Mouse (Mus musculus) midbrain, embryonic 11.5 days (tissue): Measurements from ENCODE around the gene Tgfbrap1. TPM values are rescaled to one million over a fixed set of nuclear protein-coding genes. Genes with fewer than 3 reads are reported as not detected.
A peak's percentile ranks its signal among the peaks of the same experiment; 100 is the strongest.

Source experiments
- ATAC-seq: fragments of 200-750 bp; cut with Nextera tagmentation; 2 replicates; pipeline ENCODE4 v1.8.0; 2017; ENCODE audit warnings: moderate TSS enrichment, moderate library complexity; ENCODE audit not compliant: low FRiP score
- DNase-seq: peaks from one replicate; pipeline ENCODE4 v3.0.0; 2015; ENCODE audit warnings: low spot score; ENCODE audit errors: missing footprints
- H3K27ac ChIP-seq: fragments of 300-500 bp; sonication (generic); 2 replicates; pipeline ENCODE4 v1.5.1; 2014; ENCODE audit warnings: low read depth, low read length
- H3K27me3 ChIP-seq: fragments of 300-500 bp; sonication (generic); 2 replicates; pipeline ENCODE4 v1.6.1; 2014; ENCODE audit warnings: mild to moderate bottlenecking, low read length, moderate library complexity, mixed read lengths; ENCODE audit not compliant: control insufficient read depth, insufficient read depth
- H3K36me3 ChIP-seq: fragments of 300-500 bp; sonication (generic); 2 replicates; pipeline ENCODE4 v1.6.1; 2014; ENCODE audit warnings: mild to moderate bottlenecking, low read length, moderate library complexity, mixed read lengths; ENCODE audit not compliant: control insufficient read depth, insufficient read depth
- H3K4me1 ChIP-seq: fragments of 300-500 bp; sonication (generic); 2 replicates; pipeline ENCODE4 v1.6.1; 2014; ENCODE audit warnings: low read length; ENCODE audit not compliant: control insufficient read depth, insufficient read depth
- H3K4me2 ChIP-seq: fragments of 300-500 bp; sonication (generic); 2 replicates; pipeline ENCODE4 v1.6.1; 2014; ENCODE audit warnings: mild to moderate bottlenecking, moderate library complexity
- H3K4me3 ChIP-seq: fragments of 300-500 bp; sonication (generic); 2 replicates; pipeline ENCODE4 v1.5.1; 2014; ENCODE audit warnings: low read depth, low read length
- H3K9ac ChIP-seq: fragments of 300-500 bp; sonication (generic); 2 replicates; pipeline ENCODE4 v1.6.1; 2014; ENCODE audit warnings: low read length
- H3K9me3 ChIP-seq: fragments of 300-500 bp; sonication (generic); 2 replicates; pipeline ENCODE4 v1.6.1; 2016; ENCODE audit warnings: low read length; ENCODE audit not compliant: control insufficient read depth
- WGBS: fragments of 180-500 bp; shearing (Covaris S2); extraction: QIAGEN DNeasy Blood & Tissue Kit; methylation state at CpG from one replicate; pipeline ENCODE4 v1.1.7; 2014; 5-methylcytosine and 5-hydroxymethylcytosine counted together
- polyA plus RNA-seq: library from polyadenylated mRNA; unstranded; fragments of >200 nt; fragmentation: Nextera tagmentation; extraction: Ambion mirVana; gene quantifications from 2 replicates; pipeline ENCODE4 v1.2.1, GENCODE M21; 2014

Tgfbrap1 gene
- polyA plus RNA-seq, 1 experiment from 2014 or later = 13.8 TPM

GRCm38 (mm10) chr1:43124726-43125125 lies 26.3 kb upstream of the Tgfbrap1 start:
- Histone ChIP-seq H3K9ac (no peak overlapping the region), H3K9me3 (no peaks in the 10 kb centered on the region), H3K4me1 (no peaks in the 10 kb centered on the region), H3K4me3 (no peak overlapping the region), H3K27ac (no peak overlapping the region), H3K27me3 (no peaks in the 10 kb centered on the region), H3K4me2 (no peak overlapping the region), H3K36me3 (no peaks in the 10 kb centered on the region)
- ATAC-seq = no peak
- 84% methylated on average over 4 of the region's 4 CpGs for WGBS
- DNase-seq = no peak

GRCm38 (mm10) chr1:43122616-43123015 lies 24.2 kb upstream of the Tgfbrap1 start:
- H3K4me2 ChIP-seq = no peak overlapping the region
- ATAC-seq = no peak

DNA sequence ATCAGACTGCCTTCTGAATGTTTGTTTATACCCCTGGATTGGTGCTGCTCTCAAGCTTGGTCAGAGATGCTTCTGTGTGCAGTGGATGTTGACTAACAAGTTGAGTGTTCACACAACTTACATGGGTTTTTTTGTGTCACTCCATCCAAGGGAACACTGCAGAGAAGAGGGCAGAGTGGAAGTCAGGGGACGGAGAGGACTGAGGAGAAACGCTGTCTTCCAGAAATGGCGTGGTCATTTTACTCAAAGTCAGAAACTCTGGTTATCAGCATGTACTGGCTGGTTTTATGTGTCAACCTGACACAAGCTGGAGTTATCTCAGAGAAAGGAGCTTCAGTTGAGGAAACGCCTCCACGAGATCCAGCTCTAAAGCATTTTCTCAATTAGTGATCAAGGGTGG lies 22.5 kb upstream of the Tgfbrap1 start:
- DNase-seq = no peak
- no peak for ATAC-seq
- Histone ChIP-seq H3K27ac (no peak overlapping the region), H3K27me3 (no peaks in the 10 kb centered on the region), H3K4me2 (no peak overlapping the region), H3K36me3 (peaks cover 12% of the 10 kb centered on the region), H3K4me3 (no peak overlapping the region), H3K4me1 (no peaks in the 10 kb centered on the region), H3K9me3 (no peaks in the 10 kb centered on the region), H3K9ac (no peak overlapping the region)
- over 99% methylated on average over 5 of the region's 5 CpGs for WGBS

More at GRCm38 (mm10) chr1:43122616-43123015, 24.2 kb upstream of the Tgfbrap1 start:
- 93% methylated on average over 2 of the region's 2 CpGs for WGBS
- H3K27me3 ChIP-seq = no peaks in the 10 kb centered on the region
- H3K4me3 ChIP-seq = no peak overlapping the region
- peaks cover 4% of the 10 kb centered on the region; the same call in 1 of the 2 replicates for H3K36me3 ChIP-seq
- no peak for DNase-seq
- H3K4me1 ChIP-seq = no peaks in the 10 kb centered on the region
- no peaks in the 10 kb centered on the region for H3K9me3 ChIP-seq
- no peak overlapping the region for H3K27ac ChIP-seq
- H3K9ac ChIP-seq = no peak overlapping the region

DNA sequence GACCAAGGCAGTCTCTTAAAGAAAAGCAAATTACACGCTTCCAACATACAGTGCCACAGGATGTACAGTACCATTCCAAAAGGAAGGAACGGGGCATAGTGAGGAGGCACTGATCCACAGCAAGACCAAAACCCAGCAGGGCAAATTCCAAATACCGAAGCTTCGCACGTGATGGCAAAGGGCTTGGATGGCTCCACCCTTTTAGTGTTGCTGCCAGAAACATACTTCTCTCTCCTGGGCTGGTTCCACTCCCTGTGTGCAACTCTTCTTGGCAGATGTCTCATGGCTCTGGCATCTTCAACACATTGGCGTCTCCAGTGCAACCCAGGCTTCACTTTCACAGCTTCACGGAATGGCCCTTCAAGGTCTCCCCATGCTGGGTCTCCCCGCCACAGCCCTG lies 19.0 kb upstream of the Tgfbrap1 start:
- WGBS = 94% methylated on average over 8 of the region's 8 CpGs
- no peak for ATAC-seq

GRCm38 (mm10) chr1:43112882-43113281 lies 14.4 kb upstream of the Tgfbrap1 start:
- Histone ChIP-seq H3K4me3 (no peak overlapping the region), H3K27me3 (no peaks in the 10 kb centered on the region), H3K9me3 (no peaks in the 10 kb centered on the region), H3K36me3 (peaks cover 11% of the 10 kb centered on the region), H3K9ac (no peak overlapping the region), H3K4me1 (no peaks in the 10 kb centered on the region), H3K27ac (no peak overlapping the region), H3K4me2 (no peak overlapping the region)
- no peak for ATAC-seq
- 88% methylated on average over 2 of the region's 2 CpGs for WGBS
- no peak for DNase-seq

More for the DNA sequence above, 19.0 kb upstream of the Tgfbrap1 start:
- no peaks in the 10 kb centered on the region for H3K4me1 ChIP-seq
- no peak overlapping the region for H3K4me3 ChIP-seq
- DNase-seq = no peak
- peaks cover 12% of the 10 kb centered on the region for H3K36me3 ChIP-seq
- no peaks in the 10 kb centered on the region for H3K27me3 ChIP-seq
- no peak overlapping the region for H3K4me2 ChIP-seq
- no peak overlapping the region for H3K27ac ChIP-seq
- no peak overlapping the region for H3K9ac ChIP-seq
- no peaks in the 10 kb centered on the region for H3K9me3 ChIP-seq

- H3K27me3 ChIP-seq = no peaks in the 10 kb centered on the region
- no peak overlapping the region for H3K27ac ChIP-seq
- H3K9me3 ChIP-seq = no peaks in the 10 kb centered on the region
- no peak overlapping the region for H3K4me2 ChIP-seq
- H3K4me3 ChIP-seq = no peak overlapping the region
- ATAC-seq (no peak), DNase-seq (peak; percentile 92)
- no peaks in the 10 kb centered on the region for H3K4me1 ChIP-seq
- WGBS = 57% methylated on average over 4 of the region's 4 CpGs
- no peak overlapping the region for H3K9ac ChIP-seq
- peaks cover 4% of the 10 kb centered on the region; the same call in 1 of the 2 replicates for H3K36me3 ChIP-seq
Observed at GRCm38 (mm10) chr1:43110556-43110955, 12.1 kb upstream of the Tgfbrap1 start.

DNA sequence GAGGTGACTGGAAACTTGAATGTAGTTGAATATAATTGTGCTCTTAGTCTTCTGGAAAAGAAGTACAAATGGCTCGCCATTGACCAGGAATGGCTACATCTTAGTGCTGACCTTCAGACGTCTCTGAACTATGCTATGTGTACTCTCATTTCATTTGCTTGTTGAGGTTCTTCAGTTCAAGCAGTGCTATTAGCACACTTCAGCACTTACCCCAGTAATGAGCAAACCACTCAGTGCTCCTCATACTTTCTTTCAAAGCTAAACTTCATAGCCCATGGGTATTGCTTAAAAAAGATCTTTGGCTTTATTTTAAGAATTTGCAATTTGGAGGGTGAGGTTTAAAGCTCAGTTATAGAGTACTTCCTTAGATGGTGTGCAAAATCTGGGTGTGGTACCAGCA lies 10.3 kb upstream of the Tgfbrap1 start:
- WGBS = 86% methylated on average over 2 of the region's 2 CpGs
- H3K4me3 ChIP-seq = no peak overlapping the region
- no peak overlapping the region for H3K9ac ChIP-seq
- H3K4me2 ChIP-seq = no peak overlapping the region
- DNase-seq (no peak), ATAC-seq (no peak)
- H3K36me3 ChIP-seq = peaks cover 4% of the 10 kb centered on the region; the same call in 1 of the 2 replicates
- H3K27ac ChIP-seq = no peak overlapping the region
- no peaks in the 10 kb centered on the region for H3K9me3 ChIP-seq
- no peaks in the 10 kb centered on the region for H3K4me1 ChIP-seq
- H3K27me3 ChIP-seq = no peaks in the 10 kb centered on the region

DNA sequence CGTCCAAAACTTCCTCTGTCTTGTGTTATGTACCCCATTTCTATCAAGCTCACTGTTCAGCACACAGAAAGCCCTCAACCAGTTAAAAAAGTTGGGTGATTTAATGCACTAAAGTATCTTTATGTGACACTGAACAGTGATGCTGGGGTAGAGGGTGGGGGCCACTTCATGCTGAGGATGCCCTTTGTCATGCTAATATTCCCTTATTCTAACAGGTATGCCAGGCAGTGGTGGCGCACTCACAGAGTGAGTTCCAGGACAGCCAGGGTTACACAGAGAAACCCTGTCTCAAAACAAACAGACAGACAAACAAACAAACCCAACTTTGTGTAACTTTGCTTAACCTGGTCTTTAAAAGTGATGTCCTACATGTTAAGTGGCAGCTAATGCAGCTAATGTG lies 4.2 kb downstream of the Tgfbrap1 start:
- Histone ChIP-seq H3K36me3 (no peaks in the 10 kb centered on the region), H3K27me3 (peaks cover 12% of the 10 kb centered on the region; the same call in 1 of the 2 replicates), H3K4me3 (no peak overlapping the region), H3K4me1 (peaks cover 15% of the 10 kb centered on the region), H3K4me2 (no peak overlapping the region), H3K27ac (no peak overlapping the region), H3K9me3 (no peaks in the 10 kb centered on the region), H3K9ac (no peak overlapping the region)
- DNase-seq = peak; percentile 44
- 89% methylated on average over 2 of the region's 2 CpGs for WGBS
- no peak for ATAC-seq

- ATAC-seq = peak; percentile 91
Observed at GRCm38 (mm10) chr1:43092056-43093015, 6.1 kb downstream of the Tgfbrap1 start.

More at GRCm38 (mm10) chr1:43092056-43093015, 6.1 kb downstream of the Tgfbrap1 start:
- Histone ChIP-seq H3K4me2 (peak overlapping the region; percentile 89), H3K9ac (peak overlapping the region; percentile 89), H3K9me3 (no peaks in the 10 kb centered on the region), H3K4me3 (peak overlapping the region; percentile 74), H3K4me1 (peaks cover 12% of the 10 kb centered on the region), H3K27ac (peak overlapping the region; percentile 72), H3K27me3 (peaks cover 12% of the 10 kb centered on the region; the same call in 1 of the 2 replicates), H3K36me3 (no peaks in the 10 kb centered on the region)
- peak; percentile 98 for DNase-seq
- WGBS = under 1% methylated on average over 101 of the region's 102 CpGs
